Mouse (Mus musculus) hindbrain, embryonic 16.5 days (tissue): ENCODE measurements at regions not wholly inside any gene's neighbourhood (a gene's known extent, or its start where the extent isn't known, plus 50 kb on each side); places are given as distances from the start of the nearest gene placed in this dataset.

ENCODE experiments used
- ATAC-seq: fragments of 200-750 bp; cut with Nextera tagmentation; 2 replicates; pipeline ENCODE4 v1.8.0; 2017; ENCODE audit warnings: moderate TSS enrichment, moderate library complexity
- H3K27ac ChIP-seq: fragments of 300-500 bp; sonication (generic); 2 replicates; pipeline ENCODE4 v1.5.1; 2014; ENCODE audit warnings: low read depth, mild to moderate bottlenecking, control low read depth, low read length, moderate library complexity
- H3K27me3 ChIP-seq: fragments of 300-500 bp; sonication (generic); replicated peaks from 2 replicates; pipeline ENCODE4 v1.6.1; 2014; ENCODE audit warnings: low read length; ENCODE audit not compliant: control insufficient read depth, insufficient read depth
- H3K36me3 ChIP-seq: fragments of 300-500 bp; sonication (generic); 2 replicates; pipeline ENCODE4 v1.6.1; 2014; ENCODE audit warnings: mild to moderate bottlenecking, low read length, moderate library complexity, mixed read lengths; ENCODE audit not compliant: control insufficient read depth, insufficient read depth
- H3K4me1 ChIP-seq: fragments of 300-500 bp; sonication (generic); 2 replicates; pipeline ENCODE4 v1.6.1; 2014; ENCODE audit warnings: low read depth, low read length; ENCODE audit not compliant: control insufficient read depth, insufficient read depth
- H3K4me2 ChIP-seq: fragments of 300-500 bp; sonication (generic); 2 replicates; pipeline ENCODE4 v1.6.1; 2014; ENCODE audit warnings: mild to moderate bottlenecking, low read length, control low read depth, moderate library complexity
- H3K4me3 ChIP-seq: fragments of 300-500 bp; sonication (generic); 2 replicates; pipeline ENCODE4 v1.5.1; 2014; ENCODE audit warnings: mild to moderate bottlenecking, low read length, control low read depth, moderate library complexity
- H3K9ac ChIP-seq: fragments of 300-500 bp; sonication (generic); 2 replicates; pipeline ENCODE4 v1.6.1; 2014; ENCODE audit warnings: low read depth, mild to moderate bottlenecking, control low read depth, low read length, moderate library complexity
- H3K9me3 ChIP-seq: fragments of 300-500 bp; sonication (generic); 2 replicates; pipeline ENCODE4 v1.6.1; 2014; ENCODE audit warnings: mild to moderate bottlenecking, low read length, moderate library complexity; ENCODE audit not compliant: control insufficient read depth
- WGBS: fragments of 180-500 bp; shearing (Covaris S2); extraction: QIAGEN DNeasy Blood & Tissue Kit; methylation state at CpG from one replicate; pipeline ENCODE4 v1.1.7; 2014; 5-methylcytosine and 5-hydroxymethylcytosine counted together

DNA sequence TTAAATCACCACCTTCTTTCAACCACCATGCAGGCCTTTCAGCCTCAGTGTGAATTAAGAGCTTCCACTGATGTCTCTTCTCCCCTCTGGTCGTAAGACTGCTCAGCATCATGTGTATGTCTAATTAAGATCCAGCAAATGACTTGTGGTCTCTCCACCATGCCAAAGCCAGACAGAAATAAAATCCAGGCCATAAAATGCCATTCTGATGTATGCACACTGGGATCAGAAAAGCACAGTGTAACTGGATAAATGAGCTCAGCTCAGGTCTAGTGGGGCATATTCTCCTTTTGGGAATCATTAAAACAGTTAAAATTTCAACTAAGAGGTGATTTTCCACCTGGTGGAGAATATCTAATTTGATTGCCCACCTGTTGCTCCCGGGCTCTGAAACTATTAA lies 136.5 kb downstream of the Slc5a7 start:
- no peak overlapping the region for H3K4me3 ChIP-seq
- no peaks in the 10 kb centered on the region for H3K27me3 ChIP-seq
- no peaks in the 10 kb centered on the region for H3K4me1 ChIP-seq
- H3K9ac ChIP-seq = no peak overlapping the region
- no peaks in the 10 kb centered on the region for H3K36me3 ChIP-seq
- H3K27ac ChIP-seq = no peak overlapping the region
- ATAC-seq = peak; percentile 48; the same call in 1 of the 2 replicates
- H3K4me2 ChIP-seq = no peak overlapping the region
- no peaks in the 10 kb centered on the region for H3K9me3 ChIP-seq
- WGBS = 79% methylated on average over 2 of the region's 2 CpGs

DNA sequence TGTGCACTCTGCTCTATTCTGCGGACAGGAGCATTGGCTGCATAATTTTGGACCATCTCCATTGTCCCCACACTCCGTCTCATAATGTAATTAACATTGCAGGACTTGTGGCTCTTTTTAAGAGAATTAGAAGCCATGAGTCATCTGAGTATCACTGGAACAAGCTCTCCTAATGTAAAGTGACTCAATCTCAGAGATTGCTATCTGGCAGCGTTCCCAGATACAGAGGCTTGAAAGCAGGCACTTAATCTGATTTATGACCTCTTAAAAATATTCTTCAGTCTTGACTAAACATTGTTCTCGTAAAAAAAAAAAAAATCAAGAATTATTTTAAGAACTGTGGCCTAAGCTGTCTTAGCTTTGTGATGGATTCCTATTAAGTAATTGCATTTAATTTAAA lies 140.1 kb downstream of the Slc5a7 start:
- no peaks in the 10 kb centered on the region for H3K36me3 ChIP-seq
- no peak overlapping the region for H3K4me3 ChIP-seq
- H3K27me3 ChIP-seq = no peaks in the 10 kb centered on the region
- H3K9ac ChIP-seq = no peak overlapping the region
- no peaks in the 10 kb centered on the region for H3K9me3 ChIP-seq
- 58% methylated on average over 4 of the region's 4 CpGs for WGBS
- H3K27ac ChIP-seq = no peak overlapping the region
- no peaks in the 10 kb centered on the region for H3K4me1 ChIP-seq
- no peak overlapping the region for H3K4me2 ChIP-seq
- ATAC-seq = no peak

DNA sequence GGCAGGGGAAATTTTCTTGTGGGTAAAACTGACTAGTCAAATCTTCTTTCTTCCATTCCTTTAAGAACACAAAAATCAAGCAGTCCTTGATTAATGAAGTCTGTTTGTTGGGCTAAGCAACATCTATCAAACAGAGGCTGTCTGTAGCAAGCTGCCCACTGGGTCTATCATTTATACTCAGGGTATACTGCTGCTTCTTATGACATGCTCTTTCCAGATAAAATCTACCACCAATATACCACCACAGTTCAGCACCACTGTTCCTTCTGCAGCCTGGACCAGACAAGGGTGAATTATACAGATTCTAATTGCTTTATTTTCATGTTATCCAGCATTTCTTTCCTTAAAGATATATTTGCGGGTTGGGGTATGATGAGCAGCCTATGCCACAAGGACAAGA lies 140.5 kb downstream of the Slc5a7 start:
- Histone ChIP-seq H3K4me2 (no peak overlapping the region), H3K4me3 (no peak overlapping the region), H3K36me3 (no peaks in the 10 kb centered on the region), H3K27me3 (no peaks in the 10 kb centered on the region), H3K27ac (no peak overlapping the region), H3K9ac (no peak overlapping the region), H3K4me1 (no peaks in the 10 kb centered on the region), H3K9me3 (no peaks in the 10 kb centered on the region)
- WGBS = 92% methylated on average over 1 of the region's 1 CpGs
- ATAC-seq = no peak

DNA sequence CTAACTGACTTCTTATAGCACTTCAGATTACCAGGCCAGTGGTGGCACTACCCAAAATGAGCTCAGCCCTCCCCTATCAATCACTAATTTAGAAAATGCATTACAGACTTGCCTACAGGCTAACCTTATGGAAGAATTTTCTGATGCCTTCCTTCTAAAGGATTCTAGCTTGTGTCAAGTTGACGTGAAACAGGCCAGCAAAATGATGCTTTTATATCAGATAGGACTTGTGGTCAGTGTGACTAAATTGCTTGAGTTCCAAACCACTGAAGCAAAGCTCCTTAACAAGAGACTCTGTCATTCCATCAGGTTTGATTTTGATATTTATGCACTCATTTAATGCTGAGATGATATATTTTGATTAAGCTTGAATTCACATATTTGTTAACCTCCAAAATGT lies 143.0 kb downstream of the Slc5a7 start:
- Histone ChIP-seq H3K9ac (no peak overlapping the region), H3K36me3 (no peaks in the 10 kb centered on the region), H3K4me3 (no peak overlapping the region), H3K4me1 (no peaks in the 10 kb centered on the region), H3K4me2 (no peak overlapping the region), H3K27ac (no peak overlapping the region), H3K27me3 (no peaks in the 10 kb centered on the region), H3K9me3 (no peaks in the 10 kb centered on the region)
- 79% methylated on average over 1 of the region's 1 CpGs for WGBS
- no peak for ATAC-seq

DNA sequence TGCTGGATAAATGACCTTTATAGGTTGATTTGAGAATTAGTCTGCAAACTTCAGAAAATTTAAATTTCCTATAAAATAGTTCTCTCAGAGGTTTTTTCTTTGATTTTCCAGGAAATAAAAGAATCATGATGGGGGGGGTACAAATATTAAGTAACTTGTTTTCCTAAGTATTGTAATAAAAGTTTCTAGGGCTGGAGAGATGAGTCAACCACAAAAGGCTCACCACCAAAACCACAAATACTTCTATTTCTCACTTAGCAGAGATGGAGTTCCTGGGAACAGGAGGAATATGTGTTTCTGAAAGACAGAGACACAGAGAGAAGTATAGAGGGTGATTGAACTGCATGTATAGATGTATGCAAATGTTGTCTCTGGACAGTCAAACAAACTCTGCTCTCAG lies 144.3 kb downstream of the Slc5a7 start:
- Histone ChIP-seq H3K27ac (no peak overlapping the region), H3K9me3 (no peaks in the 10 kb centered on the region), H3K4me3 (no peak overlapping the region), H3K9ac (no peak overlapping the region), H3K4me1 (no peaks in the 10 kb centered on the region), H3K4me2 (no peak overlapping the region), H3K36me3 (no peaks in the 10 kb centered on the region), H3K27me3 (no peaks in the 10 kb centered on the region)
- ATAC-seq = no peak
